Mouse (Mus musculus): ENCODE results near the gene Epb42. TPM values are rescaled to one million over a fixed set of nuclear protein-coding genes. Genes with fewer than 3 reads are reported as not detected.

Gene Epb42
- polyA plus RNA-seq, 1 experiment, result not detected

DNA sequence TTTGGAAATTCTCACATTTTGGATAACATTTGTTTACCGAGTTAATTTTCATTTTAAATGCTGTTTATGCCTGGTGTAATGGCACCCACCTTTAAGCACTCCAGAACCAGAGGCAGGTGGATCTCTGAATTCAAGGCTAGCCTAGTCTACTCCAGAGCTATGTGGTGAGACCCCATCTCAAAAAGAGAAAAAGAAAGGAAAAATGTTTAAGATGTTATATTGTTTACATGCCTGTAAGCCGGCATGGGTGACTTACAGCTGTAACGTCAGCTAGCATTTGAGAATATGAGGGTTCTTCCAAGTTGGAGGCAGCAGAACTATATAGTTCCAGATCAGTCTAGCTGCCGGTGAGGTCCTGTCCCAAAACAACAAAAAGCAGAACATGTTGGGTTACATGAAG is 65.1 kb downstream of the Epb42 start:
- no peak overlapping the region for H3K4me3 ChIP-seq (ENCODE audit: insufficient read depth, poor library complexity, severe bottlenecking)

DNA sequence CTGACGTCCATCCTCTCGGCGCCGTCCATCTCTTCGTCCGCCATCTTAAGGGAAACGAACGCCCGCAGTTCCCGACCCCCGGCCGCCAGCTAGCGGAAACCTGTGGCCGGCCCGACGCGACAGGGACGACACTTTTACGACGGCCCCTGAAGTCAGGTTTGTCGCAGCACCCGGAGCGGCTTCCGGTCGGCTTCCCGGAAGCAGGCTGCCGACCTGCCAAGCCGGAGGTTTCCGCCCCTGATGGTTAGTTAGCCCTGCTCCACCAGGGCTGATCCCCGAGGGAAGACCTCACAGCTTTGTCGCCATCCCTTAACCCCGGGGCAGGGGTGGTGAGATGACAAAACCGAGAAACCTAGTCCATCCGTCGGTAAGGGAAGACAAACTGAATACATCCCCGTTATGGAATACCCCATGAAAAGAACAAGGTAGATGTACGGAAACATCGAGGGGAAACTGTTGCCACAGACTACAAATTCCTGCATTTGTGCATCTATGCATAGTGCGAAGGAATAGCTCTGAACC is 66.3 kb downstream of the Epb42 start, which contains the start of gene Ubr1:
TSS of gene Ubr1 (minus strand) at position 157 of the 522 bp plus-strand sequence.
- Histone ChIP-seq H3K79me2 (ENCODE audit: control insufficient read depth, insufficient read depth) (peaks cover 49% of the 10 kb centered on the region), H3ac (ENCODE audit: control insufficient read depth, insufficient read length, low read depth) (peak within 1 kb of the TSS; percentile 81), H3K36me3 (ENCODE audit: control insufficient read depth, insufficient read depth) (peaks cover 8% of the 10 kb centered on the region), H3K4me3 (ENCODE audit: insufficient read depth, poor library complexity, severe bottlenecking) (peak within 1 kb of the TSS; percentile 91), H3K79me3 (ENCODE audit: low read depth) (peaks cover 36% of the 10 kb centered on the region), H3K27me3 (ENCODE audit: control insufficient read depth, insufficient read depth, insufficient read length) (no peaks in the 10 kb centered on the region)
- no peak for TF ChIP-seq CTCF (IDR thresholded peaks at IDR 0.05; ENCODE audit: control insufficient read depth, insufficient read depth, insufficient read length)
- no peak for TF ChIP-seq MYOD1 (IDR thresholded peaks at IDR 0.05; ENCODE audit: control insufficient read depth, insufficient read length, low read depth)

More for the DNA sequence above, 65.1 kb downstream of the Epb42 start:
- no peak for TF ChIP-seq CTCF (IDR thresholded peaks at IDR 0.05; ENCODE audit: control insufficient read depth, insufficient read depth, insufficient read length)
- no peak overlapping the region for H3ac ChIP-seq (ENCODE audit: control insufficient read depth, insufficient read length, low read depth)
- H3K27me3 ChIP-seq (ENCODE audit: control insufficient read depth, insufficient read depth, insufficient read length), result no peaks in the 10 kb centered on the region
- peaks cover 27% of the 10 kb centered on the region for H3K79me3 ChIP-seq (ENCODE audit: low read depth)
- peaks cover 37% of the 10 kb centered on the region for H3K79me2 ChIP-seq (ENCODE audit: control insufficient read depth, insufficient read depth)
- peaks cover 2% of the 10 kb centered on the region for H3K36me3 ChIP-seq (ENCODE audit: control insufficient read depth, insufficient read depth)

DNA sequence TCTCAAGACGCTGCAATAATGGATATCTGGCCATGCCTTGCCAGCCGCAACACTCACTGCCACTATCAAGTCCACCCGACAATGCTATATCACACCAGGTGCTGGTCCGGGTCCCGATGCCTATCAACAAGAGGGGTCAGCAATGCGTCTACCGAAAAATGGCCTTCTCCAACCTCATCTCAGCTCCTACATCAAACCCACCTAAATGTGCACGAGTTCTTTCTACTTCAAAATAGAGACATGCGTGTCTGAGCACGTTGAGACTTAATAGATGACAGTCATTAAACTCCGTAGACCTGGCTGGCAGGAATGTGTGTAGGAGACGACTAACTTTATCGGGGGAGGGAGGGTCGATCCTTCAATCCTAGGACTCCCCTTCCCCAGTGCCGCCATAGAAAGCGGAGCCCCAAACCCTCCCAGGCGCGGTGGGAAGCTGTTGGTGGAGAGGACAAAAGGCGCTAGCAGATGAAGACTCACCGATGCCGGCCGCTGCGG is 66.8 kb downstream of the Epb42 start:
- Histone ChIP-seq H3ac (ENCODE audit: control insufficient read depth, insufficient read length, low read depth) (peak overlapping the region; percentile 81), H3K27me3 (ENCODE audit: control insufficient read depth, insufficient read depth, insufficient read length) (no peaks in the 10 kb centered on the region), H3K4me3 (ENCODE audit: insufficient read depth, poor library complexity, severe bottlenecking) (peak overlapping the region; percentile 91), H3K79me2 (ENCODE audit: control insufficient read depth, insufficient read depth) (peaks cover 54% of the 10 kb centered on the region), H3K36me3 (ENCODE audit: control insufficient read depth, insufficient read depth) (peaks cover 8% of the 10 kb centered on the region), H3K79me3 (ENCODE audit: low read depth) (peaks cover 41% of the 10 kb centered on the region)
- TF ChIP-seq USF1 (IDR thresholded peaks at IDR 0.05; ENCODE audit: low read depth) (no peak), MAX (IDR thresholded peaks at IDR 0.05) (no peak), MYOG (IDR thresholded peaks at IDR 0.05; ENCODE audit: control insufficient read depth, extremely low read depth, insufficient read length) (no peak), MYOD1 (IDR thresholded peaks at IDR 0.05; ENCODE audit: control insufficient read depth, insufficient read length, low read depth) (no peak), FOSL1 (IDR thresholded peaks at IDR 0.05; ENCODE audit: insufficient read depth, low read length, poor library complexity, severe bottlenecking) (no peak), CTCF (IDR thresholded peaks at IDR 0.05; ENCODE audit: control insufficient read depth, insufficient read depth, insufficient read length) (no peak), CEBPB (IDR thresholded peaks at IDR 0.05; ENCODE audit: low read depth) (no peak)

Small RNA genes within 50 kb of the gene (microRNA-seq; reads per million reads assigned to microRNA genes)
- gene Gm44325 (ENCODE audit: borderline microRNAs expressed), result 0.24 reads per million

Other genes with a start within 250 kb of the Epb42 start
- gene Cdan1, start 186.9 kb downstream of the Epb42 start, polyA plus RNA-seq (2012; fragmentation: generic; extraction: Trizol), result 6.5 TPM
- gene Ttbk2, start 186.5 kb downstream of the Epb42 start, polyA plus RNA-seq (2012; fragmentation: generic; extraction: Trizol), result 2.0 TPM
- gene Ubr1, start 66.4 kb downstream of the Epb42 start, polyA plus RNA-seq (2012; fragmentation: generic; extraction: Trizol), result 5.6 TPM
- gene Tmem62, start 60.1 kb downstream of the Epb42 start, polyA plus RNA-seq (2012; fragmentation: generic; extraction: Trizol), result 4.9 TPM
- 21.1 TPM for gene Ccndbp1, start 28.7 kb downstream of the Epb42 start, polyA plus RNA-seq (2012; fragmentation: generic; extraction: Trizol)
- gene Tgm5, start 48.8 kb upstream of the Epb42 start, polyA plus RNA-seq (2012; fragmentation: generic; extraction: Trizol), result 0.13 TPM
- gene Tgm7, start 72.7 kb upstream of the Epb42 start, polyA plus RNA-seq (2012; fragmentation: generic; extraction: Trizol), result not detected
- gene Adal, start 103.4 kb upstream of the Epb42 start, polyA plus RNA-seq (2012; fragmentation: generic; extraction: Trizol), result 1.6 TPM
- gene Lcmt2, start 103.6 kb upstream of the Epb42 start, polyA plus RNA-seq (2012; fragmentation: generic; extraction: Trizol), result 3.6 TPM
- gene Tubgcp4, start 133.6 kb upstream of the Epb42 start, polyA plus RNA-seq (2012; fragmentation: generic; extraction: Trizol), result 16.7 TPM
- gene Zscan29, start 134.1 kb upstream of the Epb42 start, polyA plus RNA-seq (2012; fragmentation: generic; extraction: Trizol), result 3.1 TPM
- gene Trp53bp1, start 234.3 kb upstream of the Epb42 start, polyA plus RNA-seq (2012; fragmentation: generic; extraction: Trizol), result 13.3 TPM

All from C2C12 (cell line).